Mouse (Mus musculus) urinary bladder, adult 18-20 months (tissue): ENCODE data around the gene Ffar4.

Experiments
- DNase-seq, 2 experiments: peaks; one replicate each; pipeline ENCODE4 v3.0.0; 2022; ENCODE audit warnings: low spot score in 2 of 2, mixed read lengths in 2 of 2

The Ffar4 gene

GRCm38 (mm10) chr19:38107871-38108270 lies 11.0 kb downstream of the Ffar4 start:
- DNase-seq: no peak

GRCm38 (mm10) chr19:38109506-38110242 lies 12.8 kb downstream of the Ffar4 start:
- no peak for DNase-seq

GRCm38 (mm10) chr19:38111056-38111455 lies 14.2 kb downstream of the Ffar4 start:
- no peak for DNase-seq

GRCm38 (mm10) chr19:38112575-38112974 lies 15.7 kb downstream of the Ffar4 start:
- no peak for DNase-seq

- DNase-seq: no peak
These were observed 18.1 kb downstream of the Ffar4 start for GRCm38 (mm10) chr19:38114834-38115491.

- DNase-seq: no peak
These were observed 23.4 kb downstream of the Ffar4 start for GRCm38 (mm10) chr19:38120123-38120760.

- no peak for DNase-seq
These were observed 27.1 kb downstream of the Ffar4 start for GRCm38 (mm10) chr19:38123921-38124320.

- DNase-seq: peak; percentile 11 to 45
These were observed 27.7 kb downstream of the Ffar4 start for GRCm38 (mm10) chr19:38124401-38125218.

GRCm38 (mm10) chr19:38125219-38125610 lies 28.3 kb downstream of the Ffar4 start, which contains the start of gene Rbp4:
Gene Rbp4, minus strand, starts transcription at chr19:38125281.
- no peak for DNase-seq

- no peak for DNase-seq
These were observed 29.8 kb downstream of the Ffar4 start for GRCm38 (mm10) chr19:38126656-38127055.

GRCm38 (mm10) chr19:38132481-38132880 lies 35.6 kb downstream of the Ffar4 start, which contains the start of gene Pde6c:
Gene Pde6c, plus strand, starts transcription at chr19:38132781.
- no peak for DNase-seq

- DNase-seq: no peak
These were observed 37.1 kb downstream of the Ffar4 start for GRCm38 (mm10) chr19:38133986-38134385.

GRCm38 (mm10) chr19:38134806-38135205 lies 37.9 kb downstream of the Ffar4 start:
- no peak for DNase-seq

GRCm38 (mm10) chr19:38143540-38144271 lies 46.8 kb downstream of the Ffar4 start:
- no peak for DNase-seq

- DNase-seq: no peak
These were observed 59.4 kb downstream of the Ffar4 start for GRCm38 (mm10) chr19:38156243-38156642.

- no peak for DNase-seq
These were observed 64.9 kb downstream of the Ffar4 start for GRCm38 (mm10) chr19:38161648-38162354.
